Mouse (Mus musculus): ENCODE measurements around the gene Foxa3. TPM values are rescaled to one million over a fixed set of nuclear protein-coding genes. Genes with fewer than 3 reads are reported as not detected.

The Foxa3 gene
- polyA plus RNA-seq, 1 experiment from 2014 or later = not detected

DNA sequence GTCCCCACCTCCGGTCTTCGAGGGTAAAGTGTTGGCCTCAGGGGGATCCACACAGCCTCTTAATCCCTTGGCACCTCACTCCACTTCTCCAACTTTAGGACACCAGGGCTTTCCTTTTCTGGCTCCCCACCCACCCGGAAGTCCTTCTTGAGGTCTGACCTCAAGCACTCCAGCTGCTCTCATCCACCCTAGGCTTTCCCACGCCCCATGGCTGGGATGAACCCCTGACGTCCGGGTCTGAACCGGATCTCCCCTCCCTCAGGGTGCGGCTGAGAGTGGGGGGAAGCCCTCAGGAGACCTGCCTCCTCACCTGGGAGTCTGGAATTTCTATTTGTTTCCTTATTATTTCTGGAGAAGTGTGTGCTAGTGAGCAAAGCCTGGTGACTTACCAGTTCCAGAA, 2.3 kb downstream of the Foxa3 start:
- 23% methylated on average over 8 of the region's 8 CpGs for WGBS
- no peak for DNase-seq (ENCODE audit: low spot score)
- H3K27ac ChIP-seq = no peak overlapping the region

GRCm38 (mm10) chr7:19017909-19018308, 5.4 kb downstream of the Foxa3 start:
- 88% methylated on average over 7 of the region's 7 CpGs for WGBS
- no peak for DNase-seq (ENCODE audit: low spot score)
- peaks cover 36% of the 10 kb centered on the region for H3K27me3 ChIP-seq (ENCODE audit: low read depth, poor library complexity, severe bottlenecking)
- no peaks in the 10 kb centered on the region for H3K36me3 ChIP-seq
- H3K4me3 ChIP-seq = no peak overlapping the region
- H3K27ac ChIP-seq = no peak overlapping the region
- peaks cover 12% of the 10 kb centered on the region for H3K4me1 ChIP-seq
- no peaks in the 10 kb centered on the region; the same call in 1 of the 2 replicates for H3K9me3 ChIP-seq (replicated peaks)

More for the DNA sequence above, 2.3 kb downstream of the Foxa3 start:
- no peaks in the 10 kb centered on the region for H3K36me3 ChIP-seq
- peaks cover 47% of the 10 kb centered on the region for H3K27me3 ChIP-seq (ENCODE audit: low read depth, poor library complexity, severe bottlenecking)
- peaks cover 26% of the 10 kb centered on the region for H3K4me1 ChIP-seq
- H3K9me3 ChIP-seq (replicated peaks) = no peaks in the 10 kb centered on the region; the same call in 1 of the 2 replicates
- H3K4me3 ChIP-seq = no peak overlapping the region

GRCm38 (mm10) chr7:19016042-19016441, 7.3 kb downstream of the Foxa3 start:
- DNase-seq (ENCODE audit: low spot score) = no peak
- Histone ChIP-seq H3K9me3 (replicated peaks) (no peaks in the 10 kb centered on the region), H3K36me3 (no peaks in the 10 kb centered on the region), H3K4me3 (no peak overlapping the region), H3K27me3 (ENCODE audit: low read depth, poor library complexity, severe bottlenecking) (peaks cover 18% of the 10 kb centered on the region), H3K4me1 (peaks cover 27% of the 10 kb centered on the region), H3K27ac (no peak overlapping the region)
- 93% methylated on average over 4 of the region's 4 CpGs for WGBS

GRCm38 (mm10) chr7:19014452-19014851, 8.9 kb downstream of the Foxa3 start:
- 62% methylated on average over 15 of the region's 15 CpGs for WGBS
- 0 out of 2 replicates have a peak, but pooled peaks cover 2% of the 10 kb centered on the region for H3K27me3 ChIP-seq (ENCODE audit: low read depth, poor library complexity, severe bottlenecking)
- H3K4me1 ChIP-seq = peaks cover 23% of the 10 kb centered on the region
- no peak overlapping the region for H3K27ac ChIP-seq
- H3K4me3 ChIP-seq = no peak overlapping the region
- no peaks in the 10 kb centered on the region for H3K36me3 ChIP-seq
- DNase-seq (ENCODE audit: low spot score) = no peak
- H3K9me3 ChIP-seq (replicated peaks) = no peaks in the 10 kb centered on the region

GRCm38 (mm10) chr7:19012882-19013281, 10.5 kb downstream of the Foxa3 start:
- H3K9me3 ChIP-seq (replicated peaks) = no peaks in the 10 kb centered on the region
- no peak for DNase-seq (ENCODE audit: low spot score)
- no peaks in the 10 kb centered on the region for H3K27me3 ChIP-seq (ENCODE audit: low read depth, poor library complexity, severe bottlenecking)
- peak overlapping the region; percentile 3; the same call in 1 of the 2 replicates for H3K27ac ChIP-seq
- H3K4me1 ChIP-seq = peaks cover 25% of the 10 kb centered on the region
- peak overlapping the region; percentile 54; the same call in 1 of the 2 replicates for H3K4me3 ChIP-seq
- 37% methylated on average over 2 of the region's 2 CpGs for WGBS
- peaks cover 3% of the 10 kb centered on the region; the same call in 1 of the 2 replicates for H3K36me3 ChIP-seq

DNA sequence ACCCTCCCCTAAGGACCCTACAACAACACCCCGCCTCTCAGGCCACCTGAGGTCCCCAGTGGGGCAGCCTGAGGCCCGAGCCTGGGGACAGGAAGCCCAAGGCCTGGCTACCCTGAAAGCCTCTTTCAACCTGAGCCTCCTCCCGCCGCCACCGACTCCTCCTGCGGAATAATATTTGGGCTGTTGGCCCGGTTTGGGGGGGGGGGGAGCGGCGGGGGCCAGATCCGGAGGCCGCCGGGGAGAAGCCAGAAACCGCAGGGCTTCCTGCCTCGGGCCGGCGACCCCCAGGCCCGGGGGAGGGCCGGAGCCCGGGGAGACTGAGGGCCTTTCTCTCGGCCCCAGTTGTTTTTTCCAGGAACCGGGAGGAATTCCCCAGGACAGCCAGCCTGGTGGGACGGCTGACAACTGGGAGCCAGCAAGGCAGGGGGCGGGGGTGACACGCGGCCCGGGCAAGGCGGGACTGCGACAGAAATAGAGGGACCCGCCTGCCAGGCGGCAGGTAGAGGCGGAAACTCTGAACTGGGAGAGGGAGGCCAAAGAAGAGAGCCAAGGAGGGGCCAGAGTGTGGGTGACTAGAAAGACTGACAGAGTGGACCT, 11.2 kb downstream of the Foxa3 start:
- peak; percentile 64 for DNase-seq (ENCODE audit: low spot score)
- Histone ChIP-seq H3K4me1 (peaks cover 33% of the 10 kb centered on the region), H3K27ac (peak overlapping the region; percentile 84), H3K4me3 (peak overlapping the region; percentile 54), H3K36me3 (peaks cover 10% of the 10 kb centered on the region), H3K27me3 (ENCODE audit: low read depth, poor library complexity, severe bottlenecking) (no peaks in the 10 kb centered on the region), H3K9me3 (replicated peaks) (no peaks in the 10 kb centered on the region)
- 3% methylated on average over 31 of the region's 31 CpGs for WGBS

DNA sequence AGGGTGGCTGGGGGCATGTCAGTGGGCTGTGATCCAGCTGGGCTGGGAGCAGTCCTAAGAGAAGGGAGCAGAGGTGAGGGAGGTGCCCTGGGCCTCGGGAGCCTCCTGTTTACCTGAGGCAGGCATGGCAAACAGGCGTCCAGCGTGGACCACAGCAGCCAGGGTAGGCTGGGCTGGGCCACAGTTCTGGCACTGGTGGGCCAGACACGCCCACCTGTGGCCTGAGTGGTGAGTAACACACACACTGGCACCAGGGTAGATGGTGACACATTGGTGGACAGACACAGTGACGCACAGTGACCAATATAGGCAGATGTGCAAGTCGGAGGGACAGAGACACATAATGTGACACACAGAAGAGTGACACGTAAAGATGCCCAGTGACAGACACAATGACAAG, 12.8 kb downstream of the Foxa3 start:
- Histone ChIP-seq H3K27me3 (ENCODE audit: low read depth, poor library complexity, severe bottlenecking) (no peaks in the 10 kb centered on the region), H3K4me1 (peaks cover 48% of the 10 kb centered on the region), H3K27ac (no peak overlapping the region), H3K9me3 (replicated peaks) (no peaks in the 10 kb centered on the region), H3K4me3 (no peak overlapping the region), H3K36me3 (peaks cover 26% of the 10 kb centered on the region)
- WGBS = 87% methylated on average over 7 of the region's 7 CpGs
- DNase-seq (ENCODE audit: low spot score) = peak; percentile 28

GRCm38 (mm10) chr7:19007026-19007977, 16.0 kb downstream of the Foxa3 start:
- H3K9me3 ChIP-seq (replicated peaks) = no peaks in the 10 kb centered on the region
- no peaks in the 10 kb centered on the region for H3K27me3 ChIP-seq (ENCODE audit: low read depth, poor library complexity, severe bottlenecking)
- peaks cover 60% of the 10 kb centered on the region for H3K4me1 ChIP-seq
- H3K27ac ChIP-seq = 0 out of 2 replicates have a peak overlapping the region, but pooled peaks have one; percentile 14
- DNase-seq (ENCODE audit: low spot score) = peak; percentile 29
- peak overlapping the region; percentile 94; the same call in 1 of the 2 replicates for H3K4me3 ChIP-seq
- H3K36me3 ChIP-seq = peaks cover 34% of the 10 kb centered on the region
- 79% methylated on average over 13 of the region's 13 CpGs for WGBS

- H3K9me3 ChIP-seq (replicated peaks) = no peaks in the 10 kb centered on the region
- peaks cover 34% of the 10 kb centered on the region for H3K36me3 ChIP-seq
- H3K27ac ChIP-seq = no peak overlapping the region
- peaks cover 60% of the 10 kb centered on the region for H3K4me1 ChIP-seq
- H3K27me3 ChIP-seq (ENCODE audit: low read depth, poor library complexity, severe bottlenecking) = no peaks in the 10 kb centered on the region
- peak; percentile 80 for DNase-seq (ENCODE audit: low spot score)
- 11% methylated on average over 12 of the region's 12 CpGs for WGBS
- peak overlapping the region; percentile 94 for H3K4me3 ChIP-seq
These were observed 16.9 kb downstream of the Foxa3 start for GRCm38 (mm10) chr7:19006476-19006875.

DNA sequence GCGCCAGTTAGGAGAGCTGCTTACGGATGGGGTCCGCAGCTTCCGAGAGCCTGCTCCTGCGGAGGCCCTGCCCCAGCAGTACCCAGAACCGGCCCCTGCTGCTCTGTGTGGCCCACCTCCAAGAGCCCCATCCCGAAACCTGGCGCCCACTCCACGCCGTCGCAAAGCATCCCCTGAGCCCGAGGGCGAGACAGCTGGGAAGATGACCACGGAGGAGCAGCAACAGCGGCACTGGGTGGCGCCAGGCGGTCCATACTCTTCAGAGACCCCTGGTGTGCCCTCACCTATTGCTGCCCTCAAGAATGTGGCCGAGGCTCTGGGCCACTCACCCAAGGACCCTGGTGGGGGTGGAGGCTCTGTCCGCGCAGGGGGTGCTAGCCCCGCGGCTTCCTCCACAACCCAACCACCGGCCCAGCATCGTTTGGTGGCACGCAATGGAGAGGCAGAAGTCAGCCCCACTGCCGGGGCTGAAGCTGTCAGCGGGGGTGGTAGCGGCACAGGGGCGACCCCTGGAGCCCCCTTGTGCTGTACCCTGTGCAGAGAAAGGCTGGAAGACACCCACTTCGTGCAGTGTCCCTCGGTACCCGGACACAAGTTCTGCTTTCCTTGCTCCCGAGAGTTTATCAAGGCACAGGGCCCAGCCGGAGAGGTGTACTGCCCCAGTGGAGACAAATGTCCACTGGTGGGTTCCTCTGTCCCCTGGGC, 17.8 kb downstream of the Foxa3 start:
- Histone ChIP-seq H3K27me3 (ENCODE audit: low read depth, poor library complexity, severe bottlenecking) (no peaks in the 10 kb centered on the region), H3K27ac (no peak overlapping the region), H3K4me3 (peak overlapping the region; percentile 94), H3K9me3 (replicated peaks) (no peaks in the 10 kb centered on the region), H3K36me3 (peaks cover 34% of the 10 kb centered on the region), H3K4me1 (peaks cover 69% of the 10 kb centered on the region)
- WGBS = 83% methylated on average over 34 of the region's 34 CpGs
- peak; percentile 31 for DNase-seq (ENCODE audit: low spot score)

DNA sequence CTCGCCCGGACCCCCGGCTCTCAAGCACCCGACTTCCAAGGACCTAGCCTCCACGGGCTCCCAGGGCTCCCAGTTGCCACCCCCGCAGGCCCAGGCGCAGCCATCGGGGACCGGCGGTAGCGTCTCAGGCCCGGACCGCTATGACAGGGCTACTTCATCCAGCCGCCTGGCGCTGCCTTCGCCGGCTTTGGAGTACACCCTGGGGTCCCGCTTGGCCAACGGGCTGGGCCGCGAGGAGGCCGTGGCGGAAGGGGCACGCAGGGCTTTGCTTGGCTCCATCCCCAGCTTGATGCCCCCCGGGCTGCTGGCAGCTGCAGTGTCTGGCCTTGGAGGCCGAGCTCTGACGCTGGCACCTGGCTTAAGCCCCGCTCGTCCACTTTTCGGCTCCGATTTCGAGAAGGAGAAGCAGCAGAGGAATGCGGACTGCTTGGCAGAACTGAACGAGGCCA, 18.7 kb downstream of the Foxa3 start:
- 8% methylated on average over 34 of the region's 34 CpGs for WGBS
- Histone ChIP-seq H3K4me3 (peak overlapping the region; percentile 94), H3K9me3 (replicated peaks) (no peaks in the 10 kb centered on the region), H3K4me1 (peaks cover 73% of the 10 kb centered on the region), H3K27me3 (ENCODE audit: low read depth, poor library complexity, severe bottlenecking) (no peaks in the 10 kb centered on the region), H3K36me3 (peaks cover 34% of the 10 kb centered on the region), H3K27ac (peak overlapping the region; percentile 96)
- DNase-seq (ENCODE audit: low spot score) = peak; percentile 61

DNA sequence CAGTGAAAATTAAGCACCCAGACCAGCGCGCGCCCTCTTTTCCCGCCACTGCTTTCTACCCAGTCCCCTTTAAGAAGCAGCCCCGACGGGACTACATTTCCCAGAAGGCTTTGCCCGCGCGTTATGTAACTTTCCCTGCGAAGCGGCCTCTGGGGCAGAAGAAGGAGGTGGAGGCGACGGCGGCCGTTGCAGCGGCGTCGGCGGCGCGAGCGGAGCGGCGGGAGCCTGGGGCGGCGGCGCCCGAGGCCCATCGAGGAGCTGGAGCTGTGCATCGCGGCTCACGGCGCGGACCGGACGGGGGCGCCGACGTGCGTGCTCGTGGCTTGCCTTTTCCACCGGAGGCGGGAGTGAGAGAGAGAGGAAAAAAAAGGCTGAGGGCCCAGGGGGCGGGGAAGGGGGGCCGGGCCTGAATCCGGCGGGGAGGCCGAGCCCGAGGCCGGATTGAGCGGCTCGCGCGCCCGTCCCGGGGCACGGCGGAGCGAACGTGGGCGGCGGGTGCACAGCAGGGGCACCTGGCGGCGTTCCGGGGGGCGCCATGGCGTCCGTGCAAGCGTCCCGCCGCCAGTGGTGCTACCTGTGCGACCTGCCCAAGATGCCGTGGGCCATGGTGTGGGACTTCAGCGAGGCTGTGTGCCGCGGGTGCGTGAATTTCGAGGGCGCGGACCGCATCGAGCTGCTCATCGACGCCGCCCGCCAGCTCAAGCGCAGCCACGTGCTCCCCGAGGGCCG, 19.3 kb downstream of the Foxa3 start, which contains the start of gene Irf2bp1:
Gene Irf2bp1 (plus strand): TSS at position 143 of the 729 bp plus-strand sequence.
- DNase-seq (ENCODE audit: low spot score) = peak; percentile 95
- Histone ChIP-seq H3K27ac (peak within 1 kb of the TSS; percentile 96), H3K4me3 (peak within 1 kb of the TSS; percentile 94), H3K36me3 (peaks cover 34% of the 10 kb centered on the region), H3K9me3 (replicated peaks) (no peaks in the 10 kb centered on the region), H3K27me3 (ENCODE audit: low read depth, poor library complexity, severe bottlenecking) (no peaks in the 10 kb centered on the region), H3K4me1 (peaks cover 73% of the 10 kb centered on the region)
- 0% methylated on average over 83 of the region's 90 CpGs for WGBS
